16 mouse cellular contexts compared by ENCODE assay signal in genomic region chr2:169212676-169213257, GRCm38 (mm10).
A peak's percentile ranks its signal among the peaks of the same experiment; 100 is the strongest.
DNase-seq lines count a peak whose midpoint lies in the region; ATAC-seq and TF ChIP-seq lines count a peak whose summit lies in the region.
"Had no signal": no experiment of that assay in that cellular context is flagged by ENCODE, and none has a peak within 500 bp of the region (broad histone marks: within the 10 kb centered on the region; RNA-seq: fewer than 3 reads in every experiment).

No protein-coding gene starts in this region.

- 61% methylated on average over 3 of the region's 3 CpGs for WGBS in heart, embryonic 10.5 days
- WGBS in kidney, embryonic 15.5 days, result 4% methylated on average over 3 of the region's 3 CpGs
- 2% methylated on average over 3 of the region's 3 CpGs for WGBS in embryonic facial prominence, embryonic 13.5 days

- no peak for TF ChIP-seq CTCF in brain, embryonic 14.5 days (IDR thresholded peaks at IDR 0.05; ENCODE audit: borderline replicate concordance, extremely low read depth, insufficient read depth, insufficient read length)

- peak; percentile 62; the same call in 1 of the 2 replicates for ATAC-seq in kidney, embryonic 15.5 days (replicated peaks; ENCODE audit: low FRiP score)
- no peak for ATAC-seq in embryonic facial prominence, embryonic 13.5 days (ENCODE audit: insufficient number of reproducible peaks, insufficient read depth, low FRiP score, low TSS enrichment, low read depth)
- ATAC-seq: intestine, embryonic 15.5 days had no signal

- H3K4me1 ChIP-seq in heart, embryonic 10.5 days, result peaks cover 24% of the 10 kb centered on the region
- peaks cover 29% of the 10 kb centered on the region for H3K4me1 ChIP-seq in kidney, embryonic 15.5 days
- H3K4me1 ChIP-seq in embryonic facial prominence, embryonic 13.5 days, result peaks cover 17% of the 10 kb centered on the region
- H3K4me1 ChIP-seq: intestine, embryonic 15.5 days had no signal

- no peaks in the 10 kb centered on the region for H3K36me3 ChIP-seq in heart, embryonic 10.5 days
- H3K36me3 ChIP-seq in kidney, embryonic 15.5 days, result no peaks in the 10 kb centered on the region
- H3K36me3 ChIP-seq in embryonic facial prominence, embryonic 13.5 days, result no peaks in the 10 kb centered on the region
- H3K36me3 ChIP-seq: G1E; intestine, embryonic 15.5 days had no signal

- no peaks in the 10 kb centered on the region for H3K27me3 ChIP-seq in heart, embryonic 10.5 days (ENCODE audit: insufficient read depth, poor library complexity, severe bottlenecking)
- H3K27me3 ChIP-seq in kidney, embryonic 15.5 days, result no peaks in the 10 kb centered on the region
- no peaks in the 10 kb centered on the region for H3K27me3 ChIP-seq in embryonic facial prominence, embryonic 13.5 days
- H3K27me3 ChIP-seq: intestine, embryonic 15.5 days had no signal

- peak; percentile 43 for DNase-seq in heart, embryonic 10.5 days (ENCODE audit: low spot score)
- DNase-seq in heart, adult 8-10 months (ENCODE audit: low spot score), result no peak
- no peak for DNase-seq in kidney, postnatal 25 days
- peak; percentile 49 for DNase-seq in brain, embryonic 14.5 days (ENCODE audit: low read depth)
- DNase-seq in layer of hippocampus, postnatal 14 days (ENCODE audit: low spot score in 2 of 2), result no peak
- no peak for DNase-seq in cerebellum, postnatal 10 days
- DNase-seq: B cell, adult 2 months; cerebellum, adult 9-10 months; gastrocnemius, postnatal 36 days; right cerebral cortex, postnatal 25 days; thymus, postnatal 36 days had no signal

- no peak overlapping the region for H3K4me3 ChIP-seq in heart, embryonic 10.5 days
- no peak overlapping the region for H3K4me3 ChIP-seq in kidney, embryonic 15.5 days (replicated peaks)
- no peak overlapping the region for H3K4me3 ChIP-seq in embryonic facial prominence, embryonic 13.5 days
- H3K4me3 ChIP-seq: intestine, embryonic 15.5 days had no signal

- H3K4me2 ChIP-seq in kidney, embryonic 15.5 days, result peak overlapping the region; percentile 36
- H3K4me2 ChIP-seq in embryonic facial prominence, embryonic 13.5 days, result peak overlapping the region; percentile 20; the same call in 1 of the 2 replicates
- H3K4me2 ChIP-seq: intestine, embryonic 15.5 days; liver, embryonic 11.5 days had no signal

- TF ChIP-seq POLR2A in brain, embryonic 14.5 days (IDR thresholded peaks at IDR 0.05; ENCODE audit: borderline replicate concordance, extremely low read depth, insufficient read depth, insufficient read length, poor library complexity, severe bottlenecking), result no peak

- 0 out of 2 replicates have a peak, but pooled peaks cover 4% of the 10 kb centered on the region for H3K9me3 ChIP-seq in heart, embryonic 10.5 days
- no peaks in the 10 kb centered on the region for H3K9me3 ChIP-seq in kidney, embryonic 15.5 days (replicated peaks)
- H3K9me3 ChIP-seq in embryonic facial prominence, embryonic 13.5 days, result no peaks in the 10 kb centered on the region; the same call in 1 of the 2 replicates
- H3K9me3 ChIP-seq: intestine, embryonic 15.5 days had no signal

- H3K27ac ChIP-seq in heart, embryonic 10.5 days, result peak overlapping the region; percentile 62; the same call in 1 of the 2 replicates
- peak overlapping the region; percentile 70 for H3K27ac ChIP-seq in kidney, embryonic 15.5 days
- peak overlapping the region; percentile 68 for H3K27ac ChIP-seq in embryonic facial prominence, embryonic 13.5 days
- H3K27ac ChIP-seq: intestine, embryonic 15.5 days had no signal

- no peak overlapping the region for H3K9ac ChIP-seq in kidney, embryonic 15.5 days
- H3K9ac ChIP-seq in embryonic facial prominence, embryonic 13.5 days, result no peak overlapping the region
- H3K9ac ChIP-seq: intestine, embryonic 15.5 days had no signal

Comparison
In these comparisons a context has a peak if more than half of its experiments do, and no peak if none do; other contexts are left out.
1. DNase-seq: peak in heart, embryonic 10.5 days (single experiment) and brain, embryonic 14.5 days (single experiment); none in heart, adult 8-10 months (single experiment), kidney, postnatal 25 days (0 of 2), layer of hippocampus, postnatal 14 days (0 of 2) and cerebellum, postnatal 10 days (0 of 2).
2. Peak in every context shown above with its lines, with median percentiles within 50 percentile points of each other: H3K27ac ChIP-seq.